ENCODE assay signal across 26 mouse cellular contexts in the genomic region with DNA sequence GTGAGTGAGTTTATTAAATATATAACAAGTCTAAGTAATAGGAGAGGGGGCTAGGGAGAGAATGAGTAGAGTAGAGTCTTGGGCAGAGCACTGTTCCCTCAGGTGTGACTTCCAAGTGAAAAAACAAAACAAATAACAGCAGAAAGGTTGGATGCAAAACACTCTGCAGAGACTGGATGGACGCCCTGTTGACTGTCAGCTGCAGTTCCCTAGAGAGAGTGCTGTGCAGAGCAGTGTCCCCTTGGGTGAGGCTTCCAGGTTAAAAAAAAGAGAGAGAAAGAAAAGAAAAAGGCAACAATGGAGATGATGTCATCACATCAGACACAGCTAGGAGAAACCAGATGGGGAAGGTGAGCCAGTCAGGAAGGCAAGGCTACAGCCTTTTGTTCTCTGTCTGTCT.
DNase-seq lines count a peak whose midpoint lies in the region; ATAC-seq lines count a peak whose summit lies in the region.
"Had no signal": no experiment of that assay in that cellular context is flagged by ENCODE, and none has a peak within 500 bp of the region (broad histone marks: within the 10 kb centered on the region; RNA-seq: fewer than 3 reads in every experiment).

No protein-coding gene starts in this region.

- H3K4me2 ChIP-seq in kidney, embryonic 15.5 days = no peak overlapping the region
- H3K4me2 ChIP-seq: embryonic facial prominence, embryonic 12.5 days; heart, embryonic 15.5 days; hindbrain, embryonic 12.5 days; midbrain, embryonic 13.5 days; stomach, embryonic 15.5 days had no signal

- H3K36me3 ChIP-seq in kidney, embryonic 15.5 days = no peaks in the 10 kb centered on the region
- H3K36me3 ChIP-seq: embryonic facial prominence, embryonic 12.5 days; heart, embryonic 10.5 days; heart, embryonic 15.5 days; hindbrain, embryonic 12.5 days; midbrain, embryonic 13.5 days; stomach, embryonic 15.5 days had no signal

- no peak for DNase-seq in kidney, postnatal 10 days
- peak; percentile 14 for DNase-seq in A20 (ENCODE audit: low read depth, low spot score)
- no peak for DNase-seq in urinary bladder, adult 18-20 months (ENCODE audit: low spot score in 2 of 2)
- DNase-seq in adrenal gland, postnatal 25 days = no peak
- DNase-seq: adrenal gland, postnatal 36 days; cerebellum, adult 2 months; cerebellum, postnatal 25 days; forebrain, postnatal 0 days; kidney, adult 8-10 months; kidney, postnatal 36 days; lung, postnatal 36 days; right cerebral cortex, postnatal 14 days had no signal

- no peaks in the 10 kb centered on the region for H3K27me3 ChIP-seq in kidney, embryonic 15.5 days
- H3K27me3 ChIP-seq: embryonic facial prominence, embryonic 12.5 days; heart, embryonic 15.5 days; hindbrain, embryonic 12.5 days; megakaryocyte, embryonic 14.5 days; midbrain, embryonic 13.5 days; stomach, embryonic 15.5 days had no signal

- 62% methylated on average over 1 of the region's 1 CpGs for WGBS in kidney, embryonic 15.5 days

- H3K9ac ChIP-seq in kidney, embryonic 15.5 days = no peak overlapping the region
- H3K9ac ChIP-seq: embryonic facial prominence, embryonic 12.5 days; forebrain, postnatal 0 days; heart, embryonic 15.5 days; hindbrain, embryonic 12.5 days; midbrain, embryonic 13.5 days; stomach, embryonic 15.5 days had no signal

- H3K9me3 ChIP-seq in kidney, embryonic 15.5 days (replicated peaks) = 0 out of 2 replicates have a peak, but pooled peaks cover 3% of the 10 kb centered on the region
- H3K9me3 ChIP-seq: embryonic facial prominence, embryonic 12.5 days; heart, embryonic 10.5 days; heart, embryonic 15.5 days; hindbrain, embryonic 12.5 days; megakaryocyte, embryonic 14.5 days; midbrain, embryonic 13.5 days; stomach, embryonic 15.5 days had no signal

- H3K4me3 ChIP-seq in kidney, embryonic 15.5 days (replicated peaks) = no peak overlapping the region
- H3K4me3 ChIP-seq: embryonic facial prominence, embryonic 12.5 days; erythroblast, embryonic 14.5 days; heart, embryonic 10.5 days; heart, embryonic 15.5 days; hindbrain, embryonic 12.5 days; layer of hippocampus, adult 2 months; left cerebral cortex, adult 2 months; megakaryocyte, embryonic 14.5 days; midbrain, embryonic 13.5 days; stomach, embryonic 15.5 days had no signal

- 0 out of 2 replicates have a peak, but pooled peaks cover 6% of the 10 kb centered on the region for H3K4me1 ChIP-seq in kidney, embryonic 15.5 days
- H3K4me1 ChIP-seq: embryonic facial prominence, embryonic 12.5 days; heart, embryonic 10.5 days; heart, embryonic 15.5 days; hindbrain, embryonic 12.5 days; megakaryocyte, embryonic 14.5 days; midbrain, embryonic 13.5 days; stomach, embryonic 15.5 days had no signal

- H3K27ac ChIP-seq in kidney, embryonic 15.5 days = no peak overlapping the region
- H3K27ac ChIP-seq: embryonic facial prominence, embryonic 12.5 days; heart, embryonic 10.5 days; heart, embryonic 15.5 days; hindbrain, embryonic 12.5 days; layer of hippocampus, adult 2 months; left cerebral cortex, adult 2 months; midbrain, embryonic 13.5 days; stomach, embryonic 15.5 days had no signal

- ATAC-seq in kidney, embryonic 15.5 days (replicated peaks; ENCODE audit: low FRiP score) = peak; percentile 40; the same call in 1 of the 2 replicates
- 0 out of 2 replicates have a peak, but pooled peaks have one; percentile 25 for ATAC-seq in granulocyte monocyte progenitor cell, adult 5-6 weeks (replicated peaks; ENCODE audit: poor library complexity, severe bottlenecking)
- ATAC-seq in megakaryocyte progenitor cell, adult 5-6 weeks (replicated peaks; ENCODE audit: poor library complexity) = 0 out of 2 replicates have a peak, but pooled peaks have one; percentile 9
- ATAC-seq: forebrain, postnatal 0 days; intestine, embryonic 16.5 days; midbrain, embryonic 13.5 days had no signal
